Mouse (Mus musculus) thymus, postnatal 25 days (tissue): ENCODE measurements around the gene Supt6.

Experiments used
- DNase-seq: peaks from one replicate; pipeline ENCODE4 v3.0.0; 2022

Gene Supt6

DNA sequence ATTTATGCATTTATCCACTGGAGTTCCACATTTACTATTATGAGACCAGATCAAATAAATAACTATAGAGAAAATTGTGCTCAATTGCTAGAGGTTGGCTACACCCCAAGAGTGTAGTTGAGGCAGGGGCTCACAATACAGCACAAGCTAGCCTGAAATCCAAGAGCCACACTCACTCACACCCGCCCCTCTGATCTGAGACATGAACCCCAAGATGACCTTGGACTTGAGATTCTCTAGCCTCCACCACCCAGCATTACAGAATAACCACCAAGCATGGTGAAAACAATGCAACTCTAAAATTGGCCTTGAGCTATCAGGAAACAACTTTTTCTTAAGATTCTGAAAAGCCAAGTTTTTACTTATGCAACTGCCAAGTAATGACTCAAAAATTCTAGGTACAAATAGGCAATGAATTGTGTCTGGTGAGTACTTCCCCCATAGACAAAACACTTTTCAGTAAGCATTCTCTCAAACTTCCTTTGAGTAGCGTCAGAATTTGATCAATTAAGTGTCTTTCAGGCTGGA, 63.9 kb downstream of the Supt6 start:
- DNase-seq = no peak

DNA sequence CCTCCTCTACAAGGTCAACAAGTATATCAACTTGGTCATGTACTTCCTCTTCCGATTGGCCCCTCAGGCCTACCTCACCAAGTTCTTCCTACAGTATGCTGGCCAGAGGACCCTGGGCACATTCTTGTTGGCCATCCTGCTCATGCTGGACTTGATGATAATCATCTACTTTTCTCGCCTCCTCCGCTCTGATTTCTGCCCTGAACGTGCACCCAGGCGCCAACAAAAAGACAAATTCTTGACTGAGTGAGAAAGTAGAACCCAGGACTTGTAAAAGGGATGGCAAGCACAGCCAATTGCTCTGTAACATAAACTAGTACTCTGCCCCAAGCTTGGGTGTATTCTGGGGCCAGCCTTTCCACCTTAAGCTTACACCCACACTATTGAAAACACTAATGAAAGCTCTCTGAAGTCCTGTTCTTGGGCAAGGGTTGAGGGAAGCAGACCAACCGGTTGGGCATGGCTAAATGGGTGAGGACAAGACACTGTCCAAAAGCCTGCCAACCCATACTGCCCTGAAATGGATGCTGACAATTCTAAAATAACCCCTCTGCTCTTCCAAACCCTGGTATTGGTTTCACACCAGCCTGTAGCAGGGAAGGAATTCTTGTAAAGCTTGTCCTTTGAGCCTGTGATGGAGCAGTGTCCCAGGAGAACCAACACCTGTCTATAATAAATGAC, 65.6 kb downstream of the Supt6 start:
- no peak for DNase-seq

DNA sequence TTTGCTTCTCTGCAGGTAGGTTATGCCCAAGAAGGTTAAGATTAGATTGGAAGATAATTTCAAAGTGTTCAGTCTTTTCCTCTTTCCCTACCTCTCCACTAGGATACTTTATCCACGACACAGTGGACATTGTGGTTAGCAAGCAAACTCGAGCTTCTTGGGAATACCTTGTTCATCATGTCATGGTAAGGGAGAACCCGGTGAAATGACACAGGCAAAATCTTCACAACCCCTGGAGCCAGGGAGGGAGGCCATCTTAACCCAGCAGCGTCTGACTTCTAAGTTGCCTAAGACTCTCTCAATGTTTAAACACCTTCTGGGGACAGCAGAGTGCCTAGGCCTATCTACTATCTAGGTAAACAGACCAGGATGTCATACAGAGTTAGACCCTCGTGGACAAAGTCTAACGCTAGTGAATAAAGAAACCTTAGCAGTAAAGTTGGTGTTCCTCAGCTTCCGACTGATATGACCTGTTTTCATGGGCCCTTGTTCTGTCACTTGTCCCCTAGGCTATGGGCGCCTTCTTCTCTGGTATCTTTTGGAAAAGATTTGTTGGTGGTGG, 66.3 kb downstream of the Supt6 start:
- no peak for DNase-seq

DNA sequence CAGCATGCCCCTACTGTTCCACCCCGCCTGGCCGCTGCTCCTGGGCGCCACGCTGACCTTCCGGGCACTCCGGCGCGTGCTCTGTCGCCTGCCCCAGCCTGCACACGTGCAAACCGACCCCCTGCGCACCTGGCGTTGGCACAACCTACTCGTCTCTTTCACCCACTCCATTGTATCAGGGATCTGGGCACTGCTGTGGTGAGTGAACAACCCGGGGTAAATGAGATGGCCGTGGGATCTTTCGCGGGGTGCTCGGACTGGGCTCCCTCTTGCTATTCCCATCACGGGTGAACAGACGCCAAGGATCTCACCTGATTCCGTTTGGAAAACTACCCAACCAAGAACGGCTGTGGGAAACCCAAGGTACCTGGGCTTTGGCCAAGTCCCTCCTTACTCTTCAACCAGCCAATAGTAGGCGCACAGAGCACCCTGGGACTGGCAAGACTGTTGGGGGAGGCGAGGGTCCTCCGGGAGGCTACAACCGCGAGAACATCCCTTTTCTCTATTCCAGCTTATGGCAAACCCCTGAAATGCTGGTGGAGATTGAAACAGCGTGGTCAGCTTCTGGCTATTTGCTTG, 66.8 kb downstream of the Supt6 start:
- peak; percentile 44 for DNase-seq

DNA sequence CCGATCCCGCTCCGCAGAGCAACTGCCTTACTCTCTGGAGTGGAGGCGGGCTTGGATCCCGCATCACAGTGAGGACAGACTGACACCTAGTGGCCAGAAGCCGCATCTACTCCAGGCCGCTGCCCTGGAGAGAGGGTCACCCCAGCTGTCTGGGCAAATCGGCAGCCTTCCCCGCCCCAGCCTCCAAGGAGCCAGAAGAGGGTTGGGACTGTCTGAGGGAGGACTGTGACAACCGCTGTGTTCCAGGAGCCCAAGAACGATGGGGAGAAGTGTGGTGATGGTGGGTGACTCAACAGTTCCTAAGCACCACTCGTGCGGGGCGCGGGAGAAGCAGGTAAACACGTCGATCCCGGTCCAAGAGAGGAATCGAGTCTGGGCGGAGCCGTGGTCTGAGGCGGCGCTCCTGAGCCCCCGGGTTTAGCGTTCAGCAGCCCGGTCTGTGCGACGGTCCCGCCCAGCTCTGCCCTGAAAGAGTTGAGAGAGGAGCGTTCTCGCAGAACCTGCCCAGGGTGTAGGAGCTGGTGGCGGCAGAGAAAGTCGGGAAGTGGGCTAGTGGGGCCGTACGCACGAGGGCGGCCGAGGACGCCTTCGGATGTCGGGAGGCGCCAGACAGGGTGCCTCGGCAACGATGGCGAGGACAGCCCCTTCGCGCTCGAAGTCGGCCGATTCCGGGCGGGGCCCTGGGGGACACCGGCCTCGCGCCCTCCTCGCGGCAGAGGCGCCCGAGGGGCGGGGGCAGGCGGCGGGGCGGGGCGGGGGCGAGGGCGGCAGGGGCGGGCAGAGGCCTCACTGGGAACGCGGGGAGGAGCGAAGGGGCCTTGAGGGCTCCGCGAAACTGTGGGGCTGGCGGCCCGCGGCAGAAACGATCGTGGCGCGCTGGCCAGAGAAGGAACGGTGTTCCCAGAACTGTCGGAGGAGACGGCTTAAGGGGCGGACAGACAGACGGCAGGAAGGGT, 67.6 kb downstream of the Supt6 start:
- DNase-seq = peak; percentile 96

DNA sequence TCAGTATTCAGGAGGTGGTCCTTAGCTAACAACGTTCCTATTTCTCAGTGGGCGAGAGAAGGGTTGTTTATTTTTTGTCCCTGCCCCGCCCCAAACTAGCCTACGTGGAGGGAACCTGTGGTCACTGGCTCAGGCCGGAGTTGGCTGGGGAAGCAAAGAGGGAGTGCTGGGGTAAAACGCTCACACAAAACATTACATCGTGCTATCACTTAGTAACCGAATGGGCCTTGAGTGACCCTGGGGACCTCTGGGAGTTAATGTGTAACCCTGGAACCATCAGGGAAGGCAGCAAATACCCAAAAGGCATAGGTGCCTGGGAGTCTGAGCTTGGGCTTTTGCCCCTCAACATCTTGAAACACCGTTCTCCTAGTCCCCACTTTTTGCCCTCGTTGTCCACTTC, 68.3 kb downstream of the Supt6 start:
- no peak for DNase-seq

DNA sequence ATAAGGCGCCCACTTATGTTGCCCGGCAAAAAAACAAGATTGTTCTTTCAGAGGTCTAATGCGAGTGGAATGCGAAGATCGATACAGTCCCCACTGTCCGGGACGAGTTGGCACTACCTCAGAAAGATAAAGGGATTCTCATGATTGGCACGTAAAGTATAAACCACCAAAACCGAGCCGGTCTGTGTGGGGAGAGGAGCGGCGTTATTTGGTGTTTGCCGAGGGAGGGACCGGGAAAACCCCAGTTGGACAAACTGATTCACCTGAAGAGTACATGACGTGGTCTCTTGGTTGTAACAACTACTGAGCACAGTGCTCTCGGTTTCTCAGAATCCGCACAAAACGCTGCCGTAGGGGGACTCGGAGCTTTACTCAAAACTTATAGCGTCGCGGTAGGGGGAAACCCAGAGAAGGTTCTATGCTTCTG, 68.9 kb downstream of the Supt6 start:
- DNase-seq = peak; percentile 35

DNA sequence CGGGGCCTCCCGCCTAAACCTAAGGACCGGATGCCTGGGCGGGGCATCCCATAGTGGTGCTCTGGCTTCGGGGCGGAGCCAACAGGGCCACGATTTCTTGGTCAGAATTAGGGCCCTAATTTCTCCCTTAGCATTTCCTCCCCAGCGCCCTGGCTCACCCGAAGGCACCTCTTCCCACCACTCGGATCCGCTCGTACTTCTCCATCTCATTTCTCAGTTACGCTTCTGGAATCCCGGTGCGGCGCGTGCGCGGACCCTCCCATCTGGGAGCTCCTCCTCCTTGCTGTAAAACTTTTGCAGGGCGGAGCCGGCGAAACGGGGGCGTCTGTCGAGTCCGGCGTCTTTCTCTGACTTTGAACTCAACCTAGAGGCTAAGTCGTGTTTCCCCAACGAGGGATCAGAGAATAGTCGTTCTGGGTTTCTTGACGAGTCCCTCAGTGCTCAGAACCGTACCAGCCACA, 69.4 kb downstream of the Supt6 start, which contains the start of the genes Nek8 and Tlcd1:
Gene Nek8, minus strand, starts transcription at position 274 of the 461 bp plus-strand sequence.
Gene Tlcd1, plus strand, starts transcription at position 310 of the 461 bp plus-strand sequence.
- peak; percentile 96 for DNase-seq

DNA sequence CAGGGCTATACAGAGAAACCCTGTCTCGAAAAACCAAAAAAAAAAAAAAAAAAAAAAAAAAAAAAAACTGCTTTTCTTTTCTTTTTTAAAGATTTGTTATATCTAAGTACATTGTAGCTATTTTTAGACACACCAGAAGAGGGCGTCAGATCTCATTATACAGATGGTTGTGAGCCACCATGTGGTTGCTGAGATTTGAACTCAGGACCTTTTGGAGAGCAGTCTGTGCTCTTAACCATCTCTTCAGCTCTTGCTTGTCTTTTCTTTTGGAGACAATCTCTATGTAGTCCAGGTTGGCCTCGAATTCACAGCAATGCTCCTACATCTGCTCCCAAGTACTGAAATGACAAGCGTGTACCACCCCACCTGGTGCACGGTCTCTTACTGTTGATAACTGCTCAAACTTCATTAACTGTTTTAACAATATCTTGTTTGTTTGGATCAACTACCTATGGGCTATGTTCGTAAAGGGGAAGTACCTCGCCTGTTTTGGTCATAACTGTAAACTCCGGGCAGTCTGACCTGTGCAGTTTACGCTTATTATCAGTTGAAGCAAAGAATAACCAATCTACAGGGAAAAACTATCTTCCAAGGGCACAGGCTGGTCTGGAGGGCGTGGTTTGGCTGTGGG, 69.9 kb downstream of the Supt6 start:
- no peak for DNase-seq

DNA sequence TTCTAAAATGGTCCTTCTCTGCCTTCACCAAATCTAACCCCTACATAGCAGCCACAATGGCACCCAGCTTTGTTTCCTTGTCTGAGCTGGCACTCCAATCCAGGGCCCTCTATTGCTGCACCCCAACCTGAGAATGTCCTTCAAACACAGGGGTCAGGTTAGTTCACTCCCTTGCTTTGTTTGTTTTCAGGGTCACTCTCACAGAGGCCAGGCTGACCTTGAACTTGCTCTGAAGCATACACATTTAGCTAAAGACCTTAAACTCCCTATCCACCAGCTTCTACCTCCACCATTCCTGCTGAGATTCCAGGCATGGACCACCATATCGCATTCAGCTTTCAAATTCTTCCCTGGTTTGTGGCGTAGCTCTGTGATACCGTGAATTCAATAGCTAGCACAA, 71.3 kb downstream of the Supt6 start:
- DNase-seq = no peak

DNA sequence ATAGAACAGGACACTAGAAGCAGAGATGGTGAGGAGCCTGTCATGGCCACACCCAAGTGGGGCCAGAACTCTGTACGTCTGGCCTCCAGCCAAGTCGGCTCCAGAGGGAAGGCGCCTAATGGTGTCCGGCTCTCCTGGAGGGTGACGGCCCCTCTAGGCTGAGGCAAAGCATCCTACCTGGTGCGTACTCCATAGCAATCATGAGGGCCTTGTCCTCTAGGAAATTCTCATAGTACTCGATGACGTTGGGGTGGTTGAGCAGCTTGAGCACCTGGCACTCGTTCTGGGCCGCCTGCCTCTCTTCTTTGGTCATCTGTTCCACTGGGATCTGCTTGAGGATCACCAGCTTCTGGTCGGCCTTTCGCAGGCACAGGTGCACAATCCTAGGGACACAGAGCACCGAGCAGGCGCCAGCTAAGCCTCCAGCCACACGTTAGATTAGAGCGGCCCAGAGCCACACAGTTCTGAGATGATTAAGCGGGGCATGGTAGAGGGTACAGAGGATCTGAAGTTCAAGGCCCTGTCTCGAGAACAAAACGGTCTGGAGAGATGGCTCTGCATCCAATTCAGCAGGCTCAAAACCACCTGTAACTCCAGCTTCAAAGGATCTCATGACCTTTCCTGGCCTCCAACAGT, 72.9 kb downstream of the Supt6 start:
- DNase-seq = no peak

DNA sequence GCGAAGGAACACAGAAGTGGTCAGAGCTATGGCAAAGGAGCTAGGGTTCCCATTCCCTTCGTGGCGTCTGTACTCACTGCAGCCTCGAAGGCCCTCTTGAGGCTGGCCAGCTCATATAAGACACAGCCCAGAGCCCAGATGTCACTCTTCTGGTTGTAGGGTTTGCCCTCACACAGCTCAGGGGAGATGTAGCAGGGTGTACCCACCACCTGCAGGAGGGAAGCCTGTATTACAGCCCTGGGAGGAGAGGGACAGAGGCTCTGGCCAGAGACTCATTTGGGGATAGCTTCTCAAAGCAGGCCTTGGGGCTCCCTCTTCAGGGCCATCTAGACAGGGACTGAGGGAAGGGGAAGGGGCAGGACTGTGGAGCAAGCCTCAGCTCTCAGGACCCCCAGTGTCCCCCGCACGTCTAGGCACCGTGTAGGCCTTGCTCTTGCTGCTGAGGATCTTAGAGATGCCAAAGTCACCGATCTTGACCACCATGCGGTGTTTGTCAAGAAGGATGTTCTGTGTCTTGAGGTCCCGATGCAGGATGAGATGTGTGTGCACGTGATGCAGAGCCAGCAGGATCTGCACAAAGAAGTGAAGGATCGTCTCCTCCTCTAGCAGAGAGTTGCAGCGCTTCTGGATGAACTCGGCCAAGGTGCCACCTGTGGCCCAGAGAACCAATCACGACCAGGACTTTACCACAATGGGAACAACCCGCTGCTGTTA, 73.6 kb downstream of the Supt6 start:
- no peak for DNase-seq

DNA sequence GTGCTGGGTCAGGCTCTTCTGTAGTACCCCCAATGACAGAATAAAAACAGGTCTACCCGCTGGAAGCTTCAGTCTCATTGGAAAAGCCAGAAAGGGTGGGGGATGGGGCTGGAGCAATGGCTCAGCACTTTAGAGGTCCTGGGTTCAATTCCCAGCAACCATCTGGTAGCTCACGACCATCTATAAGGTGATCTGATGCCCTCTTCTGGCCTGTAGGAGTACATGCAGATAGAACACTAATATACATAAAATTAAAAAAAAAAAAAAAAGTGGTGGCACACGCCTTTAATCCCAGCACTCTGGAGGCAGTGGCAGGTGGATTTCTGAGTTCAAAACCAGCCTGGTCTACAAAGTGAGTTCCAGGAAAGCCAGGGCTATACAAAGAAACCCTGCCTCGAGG, 74.5 kb downstream of the Supt6 start:
- no peak for DNase-seq

DNA sequence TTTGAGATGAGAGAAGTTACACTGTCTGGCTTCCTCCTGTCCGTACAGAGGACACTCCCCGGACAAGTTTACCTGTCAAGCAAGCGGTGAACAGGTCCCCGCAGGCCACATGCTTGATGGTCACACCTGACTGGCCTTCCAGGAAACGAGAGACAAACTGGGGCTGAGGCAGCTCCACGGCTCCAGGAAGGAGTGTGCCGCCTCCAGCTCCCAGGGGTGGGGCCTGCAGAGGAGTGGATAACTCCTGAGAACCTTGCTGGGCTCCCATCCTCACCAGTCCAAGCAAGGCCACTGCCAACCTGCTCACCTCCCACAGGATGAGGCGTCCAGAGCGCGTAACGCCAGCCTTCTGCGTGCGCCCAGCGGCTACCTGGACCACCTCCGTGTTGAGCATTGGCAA, 75.5 kb downstream of the Supt6 start:
- DNase-seq = no peak

DNA sequence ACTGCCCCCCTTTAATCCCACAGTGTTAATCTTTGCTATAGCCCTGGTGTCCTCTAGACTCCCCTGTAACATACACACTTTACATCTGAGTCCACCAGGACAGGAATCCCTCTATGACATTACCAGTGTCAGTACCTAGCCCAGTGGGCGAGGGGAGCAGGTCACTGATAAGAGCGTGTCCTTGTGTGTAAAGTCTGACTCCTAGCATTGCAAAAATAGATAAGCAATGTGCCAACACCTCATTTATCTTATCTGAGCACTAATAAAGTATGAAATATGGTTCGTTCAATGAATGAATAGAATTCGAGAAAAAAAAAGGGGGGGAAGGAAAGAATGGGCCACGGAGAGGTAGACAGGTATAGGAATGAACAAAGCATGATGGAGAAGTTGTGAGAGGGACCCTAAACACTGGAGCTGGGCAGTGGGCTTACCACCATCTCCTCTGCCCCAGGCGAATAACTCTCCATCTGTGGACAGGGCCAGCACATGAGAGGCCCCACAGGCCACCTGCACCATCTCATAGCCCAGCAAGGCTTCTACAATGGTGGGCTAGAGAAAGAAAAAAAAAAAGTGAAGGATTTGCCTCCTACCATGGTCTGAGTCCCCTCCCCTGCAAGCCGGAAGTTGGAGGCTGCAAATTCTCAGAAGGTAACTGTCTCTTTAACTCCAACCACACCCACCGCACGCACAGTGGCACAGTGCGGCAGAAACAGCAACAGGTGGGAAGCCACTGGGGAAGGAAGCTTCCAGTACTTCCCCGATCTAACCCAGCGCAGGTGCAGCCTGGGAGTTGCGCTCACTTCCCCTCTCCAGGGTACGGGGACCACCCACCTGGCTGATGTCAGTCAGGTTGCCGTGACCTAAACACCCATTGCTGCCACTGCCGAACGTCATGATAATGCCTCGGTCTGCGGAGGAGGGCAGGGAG, 77.0 kb downstream of the Supt6 start:
- peak; percentile 82 for DNase-seq

DNA sequence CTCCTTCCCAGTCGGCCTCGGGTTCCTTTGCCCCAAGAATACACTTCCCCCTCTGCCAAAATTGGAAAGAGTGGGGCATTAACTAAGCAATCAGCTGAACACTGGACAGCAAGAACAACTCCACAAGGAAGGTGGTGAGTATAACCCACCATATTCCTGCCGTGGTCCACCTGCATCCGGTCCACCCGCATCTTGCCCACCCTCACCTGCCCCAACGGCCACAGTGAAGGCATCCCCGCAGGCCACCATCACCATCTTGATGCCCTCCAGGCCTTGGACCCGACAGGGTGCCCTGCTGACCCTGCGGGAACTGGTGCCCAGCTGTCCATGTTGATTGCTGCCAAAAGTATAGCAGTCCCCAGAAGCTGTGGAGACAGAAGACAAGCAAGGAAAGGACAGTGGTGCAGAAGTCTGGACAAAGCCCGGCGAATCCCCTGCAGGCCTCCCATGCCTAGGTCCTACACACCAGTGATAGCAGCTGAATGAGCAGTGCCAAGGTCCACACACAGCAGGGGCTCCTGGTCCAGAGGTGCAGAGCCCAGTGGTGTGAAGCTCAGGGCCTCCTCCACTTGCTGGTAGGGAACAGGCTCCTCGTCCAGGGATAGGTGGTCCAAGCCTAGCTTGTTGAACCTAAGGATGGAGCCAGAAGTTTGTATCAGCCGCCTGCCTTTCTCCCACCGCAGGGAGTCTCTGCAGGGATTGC, 78.4 kb downstream of the Supt6 start:
- DNase-seq = no peak

DNA sequence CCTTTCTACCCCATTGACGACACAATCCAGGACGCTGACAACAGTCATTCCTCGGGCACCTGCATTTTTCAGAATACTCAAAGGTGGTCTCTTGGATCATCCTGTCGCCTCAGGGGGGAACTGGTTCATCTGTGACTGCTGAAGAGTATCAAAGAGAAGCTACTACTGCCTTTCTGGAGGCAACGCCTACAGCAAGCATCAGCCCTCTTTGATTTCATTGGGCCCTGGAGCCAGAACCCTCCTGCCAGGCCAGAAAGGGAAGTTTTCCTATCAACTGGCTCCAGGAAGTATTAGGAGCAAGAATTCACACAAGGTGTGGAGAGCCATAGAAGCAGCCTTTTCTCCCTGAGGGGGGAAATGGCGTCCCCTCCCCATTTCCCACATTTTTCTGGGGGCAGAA, 79.1 kb downstream of the Supt6 start:
- DNase-seq = no peak

DNA sequence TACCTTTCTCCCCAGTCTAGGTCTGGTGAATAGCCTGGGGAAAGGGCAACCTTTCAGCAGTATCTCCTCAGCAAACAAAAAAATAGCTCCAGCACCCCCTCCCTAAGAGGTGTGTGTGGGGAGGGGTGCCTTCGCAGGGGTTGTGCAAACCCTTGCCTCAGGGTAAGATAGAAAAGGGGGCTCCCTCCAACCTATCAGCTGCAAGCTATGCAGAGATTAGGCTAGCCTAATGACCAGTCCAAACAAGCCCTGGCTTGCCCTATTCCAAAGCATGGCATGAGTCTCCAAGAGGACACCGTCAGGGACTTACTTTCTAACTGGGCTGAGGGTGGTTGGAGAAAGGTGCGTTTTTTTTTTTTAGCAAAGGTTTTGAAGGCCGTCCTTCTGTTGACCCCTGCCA, 79.6 kb downstream of the Supt6 start:
- DNase-seq = no peak

DNA sequence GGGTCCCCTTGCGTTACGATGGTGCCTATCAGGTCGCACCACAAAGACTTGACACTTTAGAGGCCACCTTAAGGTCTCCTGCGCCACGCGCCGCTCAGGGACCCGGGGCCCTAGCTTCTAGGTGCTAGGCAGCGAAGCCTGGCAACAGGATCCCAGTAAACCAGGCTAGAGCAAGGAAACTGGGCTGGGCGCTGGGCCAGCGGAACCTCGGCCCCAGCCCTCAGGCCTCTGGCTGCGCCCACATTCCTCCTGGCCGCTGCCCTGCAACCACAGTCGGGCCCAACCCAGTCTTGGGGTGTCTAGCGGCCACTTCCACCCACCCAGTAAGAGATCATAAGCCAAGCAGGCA, 80.1 kb downstream of the Supt6 start:
- DNase-seq = no peak
